Mouse (Mus musculus) erythroblast, embryonic 14.5 days (primary cell): ENCODE measurements around the gene Apom. TPM values are rescaled to one million over a fixed set of nuclear protein-coding genes. Genes with fewer than 3 reads are reported as not detected.

Experiments used
- H3K27me3 ChIP-seq: 2 replicates; pipeline ENCODE4 v1.6.1; 2012; ENCODE audit warnings: inconsistent platforms; ENCODE audit not compliant: control insufficient read depth
- H3K36me3 ChIP-seq: 2 replicates; pipeline ENCODE4 v1.6.1; 2012; ENCODE audit warnings: mild to moderate bottlenecking, inconsistent platforms; ENCODE audit not compliant: control insufficient read depth
- H3K4me1 ChIP-seq: 2 replicates; pipeline ENCODE4 v1.6.1; 2012; ENCODE audit warnings: inconsistent platforms; ENCODE audit not compliant: control insufficient read depth
- H3K4me3 ChIP-seq: replicated peaks from 2 replicates; pipeline ENCODE3; 2012; ENCODE audit warnings: moderate library complexity, mild to moderate bottlenecking, inconsistent platforms
- H3K9me3 ChIP-seq: 2 replicates; pipeline ENCODE4 v1.6.1; 2012; ENCODE audit warnings: low read length, inconsistent platforms, mixed read lengths; ENCODE audit not compliant: control insufficient read depth
- GATA1 ChIP-seq: IDR thresholded peaks from 2 replicates; pipeline ENCODE4 v1.6.1; 2012; ENCODE audit warnings: low read length, inconsistent platforms, mixed read lengths
- TAL1 ChIP-seq: IDR thresholded peaks from 3 replicates; pipeline ENCODE4 v1.6.1; 2012; ENCODE audit warnings: low read length, inconsistent platforms, mixed read lengths
- polyA plus RNA-seq: library from polyadenylated mRNA; stranded (reverse); fragments of >175 nt; gene quantifications from 2 replicates; pipeline ENCODE4 v1.2.3, GENCODE M21; 2012

Gene Apom
- polyA plus RNA-seq = 0.10 and 0.20 TPM in 2 replicates

DNA sequence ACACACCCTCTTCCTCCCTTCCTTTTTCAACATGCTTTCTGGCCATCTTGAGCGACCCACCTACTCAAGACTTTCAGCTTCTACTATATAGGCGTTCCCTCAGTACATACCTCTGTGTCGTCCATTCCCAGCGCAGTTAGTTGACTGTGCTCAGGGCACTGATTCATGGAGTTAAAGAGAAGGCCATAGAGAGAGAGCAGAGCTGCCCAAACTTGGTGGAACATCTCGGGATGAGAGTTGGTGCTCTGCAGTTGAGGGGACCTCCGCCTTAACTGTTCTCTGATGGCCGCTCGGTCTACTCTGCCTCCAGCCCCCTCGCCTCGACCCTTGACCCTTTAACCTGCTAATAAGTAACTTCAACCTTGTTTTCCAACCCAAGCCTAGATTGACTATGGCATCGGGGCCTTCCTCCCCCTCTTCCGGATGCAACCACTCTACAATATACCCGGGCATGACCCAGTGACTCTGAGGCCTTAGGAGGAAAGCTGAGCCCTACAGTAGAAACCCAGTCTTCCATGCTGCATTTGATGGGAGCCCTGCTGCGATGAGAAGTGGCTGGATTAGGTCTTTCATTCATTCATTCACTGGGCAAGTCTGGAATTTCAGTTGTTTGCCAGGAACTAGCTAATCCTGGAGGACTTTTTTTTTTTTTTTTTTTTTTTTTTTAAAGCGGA, at the start of gene Apom:
Apom (minus strand) TSS at position 551 of the 674 bp plus-strand sequence.
- TF ChIP-seq GATA1 (no peak), TAL1 (no peak)
- Histone ChIP-seq H3K36me3 (peaks cover 26% of the 10 kb centered on the region), H3K4me3 (peak within 1 kb of the TSS; percentile 44), H3K27me3 (no peaks in the 10 kb centered on the region), H3K4me1 (peaks cover 40% of the 10 kb centered on the region), H3K9me3 (no peaks in the 10 kb centered on the region)

DNA sequence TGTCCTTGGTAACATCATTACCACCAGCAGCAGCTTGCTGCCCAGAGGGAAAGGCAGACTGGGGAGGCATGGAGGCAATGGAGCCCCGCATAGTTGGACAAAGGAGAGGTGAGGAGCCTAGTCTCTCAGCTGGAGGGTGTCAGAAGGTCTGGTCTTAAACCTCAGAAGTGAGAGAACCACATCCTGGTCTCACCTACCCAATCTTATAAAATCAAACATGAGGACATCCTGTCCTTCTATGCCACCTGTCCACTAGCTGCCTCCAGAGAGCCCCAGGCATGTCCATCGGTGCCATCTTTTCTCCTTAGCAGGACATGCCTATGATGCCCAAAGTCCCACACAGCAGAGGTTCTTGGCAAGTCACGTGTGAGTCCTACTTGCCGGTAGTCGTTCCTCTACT, 48.2 kb upstream of the Apom start:
- H3K27me3 ChIP-seq = no peaks in the 10 kb centered on the region
- no peaks in the 10 kb centered on the region; the same call in 1 of the 2 replicates for H3K4me1 ChIP-seq
- no peaks in the 10 kb centered on the region for H3K36me3 ChIP-seq
- no peak for TF ChIP-seq GATA1
- no peak for TF ChIP-seq TAL1
- no peaks in the 10 kb centered on the region for H3K9me3 ChIP-seq
- no peak overlapping the region for H3K4me3 ChIP-seq

DNA sequence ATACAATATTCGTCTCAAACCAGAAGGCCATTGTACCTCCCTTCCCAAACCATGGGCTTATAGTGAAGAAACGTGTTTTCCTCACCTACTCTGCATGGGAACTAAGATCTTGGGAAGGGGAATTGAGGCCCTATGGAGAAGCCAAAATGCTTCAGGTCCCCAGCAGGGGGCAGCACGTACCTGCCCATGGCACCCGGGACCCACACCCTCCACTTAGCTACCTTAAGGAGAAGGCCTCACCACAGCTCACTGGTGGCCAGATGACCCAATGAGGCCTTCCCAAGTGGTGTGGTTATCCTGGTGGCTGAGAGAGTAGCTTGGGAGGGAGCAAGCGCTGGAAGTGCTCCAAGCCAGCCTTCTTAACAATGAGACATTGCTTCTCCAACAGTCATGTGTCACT, 46.7 kb upstream of the Apom start:
- Histone ChIP-seq H3K36me3 (no peaks in the 10 kb centered on the region), H3K9me3 (no peaks in the 10 kb centered on the region), H3K4me3 (no peak overlapping the region), H3K27me3 (no peaks in the 10 kb centered on the region), H3K4me1 (no peaks in the 10 kb centered on the region; the same call in 1 of the 2 replicates)
- TF ChIP-seq GATA1 (no peak), TAL1 (no peak)

DNA sequence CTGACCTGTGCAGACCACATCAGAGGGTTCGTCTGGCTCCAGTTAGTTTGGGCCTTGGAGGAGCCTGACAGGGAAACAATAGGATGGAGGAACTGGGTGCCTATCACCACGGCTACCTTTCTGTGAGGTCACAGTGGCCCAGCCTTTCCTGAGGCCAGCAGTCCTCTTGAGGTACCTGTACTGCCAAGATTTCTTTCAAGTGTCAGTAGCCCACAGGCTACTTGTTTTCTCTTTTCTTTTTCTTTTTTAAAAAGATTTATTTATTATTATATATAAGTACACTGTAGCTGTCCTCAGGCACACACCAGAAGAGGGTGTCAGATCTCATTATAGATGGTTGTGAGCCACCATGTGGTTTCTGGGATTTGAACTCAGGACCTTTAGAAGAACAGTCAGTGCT, 44.1 kb upstream of the Apom start, which contains the start of gene Aif1:
Aif1 (minus strand) TSS at position 101 of the 400 bp plus-strand sequence.
- no peak for TF ChIP-seq TAL1
- H3K36me3 ChIP-seq = no peaks in the 10 kb centered on the region
- H3K9me3 ChIP-seq = no peaks in the 10 kb centered on the region
- no peaks in the 10 kb centered on the region; the same call in 1 of the 2 replicates for H3K4me1 ChIP-seq
- no peak within 1 kb of the TSS for H3K4me3 ChIP-seq
- 0 out of 2 replicates have a peak, but pooled peaks cover 2% of the 10 kb centered on the region for H3K27me3 ChIP-seq

DNA sequence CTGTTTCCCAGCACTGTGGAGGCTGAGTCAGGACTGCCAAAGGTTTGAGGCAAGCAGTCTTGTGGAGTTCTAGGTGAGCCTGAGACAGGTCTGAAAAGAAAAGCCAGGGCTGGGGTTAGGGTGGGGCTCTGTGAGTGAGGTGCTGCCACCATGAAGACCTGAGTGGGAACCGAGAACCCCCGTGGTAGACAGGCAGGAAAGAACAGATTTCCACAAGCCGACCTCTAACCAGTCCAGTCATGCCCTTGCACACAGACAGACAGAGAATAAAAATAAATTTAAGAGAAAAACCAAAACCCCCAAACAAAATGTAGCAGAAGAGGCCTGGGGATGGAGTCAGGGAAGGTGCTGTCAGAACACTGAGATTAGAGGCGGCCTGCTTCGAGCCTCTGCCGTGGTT, 43.5 kb upstream of the Apom start:
- Histone ChIP-seq H3K36me3 (no peaks in the 10 kb centered on the region), H3K9me3 (no peaks in the 10 kb centered on the region), H3K4me1 (no peaks in the 10 kb centered on the region; the same call in 1 of the 2 replicates), H3K27me3 (0 out of 2 replicates have a peak, but pooled peaks cover 2% of the 10 kb centered on the region), H3K4me3 (no peak overlapping the region)
- TF ChIP-seq TAL1 (no peak), GATA1 (no peak)

DNA sequence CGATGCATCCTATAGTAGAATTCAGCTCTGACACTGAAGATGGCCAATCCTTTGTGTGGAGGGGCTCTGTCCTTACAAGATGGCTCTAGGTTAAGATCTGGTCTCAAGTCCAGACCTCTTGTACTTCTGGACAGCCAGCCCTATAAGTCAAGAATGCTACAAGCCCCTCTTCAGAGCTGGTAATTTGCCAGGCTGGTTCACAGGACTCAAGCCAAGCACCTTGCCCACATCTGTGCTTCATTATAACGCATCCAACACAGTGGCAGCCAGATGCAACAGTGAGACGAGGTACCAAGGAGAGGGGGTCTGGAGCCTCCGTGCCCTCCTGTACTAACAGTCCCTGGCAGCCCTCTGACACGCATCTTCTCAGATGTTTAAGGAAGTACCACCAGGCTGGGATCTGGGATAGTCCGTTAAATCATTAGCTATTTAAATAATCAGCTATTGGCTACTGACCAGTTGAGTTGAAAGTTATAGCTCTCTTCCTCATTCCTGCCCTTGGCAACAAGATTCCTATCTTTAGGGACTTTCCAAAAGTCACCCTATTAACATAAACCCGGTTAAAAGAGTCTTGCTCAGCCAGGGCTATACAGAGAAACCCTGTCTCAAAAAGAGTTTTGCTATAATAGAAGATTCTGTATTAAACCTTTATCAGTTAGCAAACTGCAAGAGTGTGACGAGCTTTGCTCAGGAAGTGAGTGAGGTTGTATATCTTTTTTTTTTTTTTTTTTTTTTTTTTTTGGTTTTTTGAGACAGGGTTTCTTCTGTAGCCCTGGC, 42.5 kb upstream of the Apom start:
- Histone ChIP-seq H3K4me3 (no peak overlapping the region), H3K36me3 (no peaks in the 10 kb centered on the region), H3K27me3 (0 out of 2 replicates have a peak, but pooled peaks cover 2% of the 10 kb centered on the region), H3K9me3 (no peaks in the 10 kb centered on the region), H3K4me1 (no peaks in the 10 kb centered on the region; the same call in 1 of the 2 replicates)
- no peak for TF ChIP-seq GATA1
- no peak for TF ChIP-seq TAL1

DNA sequence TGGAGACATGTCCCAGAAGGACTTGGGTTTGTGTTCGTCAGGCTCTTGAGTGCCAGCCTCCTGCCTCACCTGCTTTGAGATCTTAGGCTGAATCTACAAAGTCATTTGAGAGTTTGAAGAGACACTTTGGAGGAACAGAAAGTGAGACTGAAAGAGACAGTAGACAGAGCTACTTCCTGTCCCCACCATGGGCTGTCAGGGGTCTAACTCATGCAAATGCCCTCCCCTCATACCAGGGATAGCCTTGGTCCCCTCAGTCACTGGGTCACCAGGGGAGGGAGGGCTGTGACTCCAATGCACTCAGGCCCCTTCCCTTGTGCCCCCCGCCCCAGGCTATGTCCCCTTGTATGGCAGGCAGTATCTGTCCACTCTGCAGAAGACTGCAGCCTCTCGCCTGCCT, 41.5 kb upstream of the Apom start:
- TF ChIP-seq TAL1 = no peak
- no peak for TF ChIP-seq GATA1
- H3K4me1 ChIP-seq = peaks cover 2% of the 10 kb centered on the region
- H3K27me3 ChIP-seq = 0 out of 2 replicates have a peak, but pooled peaks cover 2% of the 10 kb centered on the region
- H3K36me3 ChIP-seq = no peaks in the 10 kb centered on the region
- H3K4me3 ChIP-seq = no peak overlapping the region
- no peaks in the 10 kb centered on the region for H3K9me3 ChIP-seq

DNA sequence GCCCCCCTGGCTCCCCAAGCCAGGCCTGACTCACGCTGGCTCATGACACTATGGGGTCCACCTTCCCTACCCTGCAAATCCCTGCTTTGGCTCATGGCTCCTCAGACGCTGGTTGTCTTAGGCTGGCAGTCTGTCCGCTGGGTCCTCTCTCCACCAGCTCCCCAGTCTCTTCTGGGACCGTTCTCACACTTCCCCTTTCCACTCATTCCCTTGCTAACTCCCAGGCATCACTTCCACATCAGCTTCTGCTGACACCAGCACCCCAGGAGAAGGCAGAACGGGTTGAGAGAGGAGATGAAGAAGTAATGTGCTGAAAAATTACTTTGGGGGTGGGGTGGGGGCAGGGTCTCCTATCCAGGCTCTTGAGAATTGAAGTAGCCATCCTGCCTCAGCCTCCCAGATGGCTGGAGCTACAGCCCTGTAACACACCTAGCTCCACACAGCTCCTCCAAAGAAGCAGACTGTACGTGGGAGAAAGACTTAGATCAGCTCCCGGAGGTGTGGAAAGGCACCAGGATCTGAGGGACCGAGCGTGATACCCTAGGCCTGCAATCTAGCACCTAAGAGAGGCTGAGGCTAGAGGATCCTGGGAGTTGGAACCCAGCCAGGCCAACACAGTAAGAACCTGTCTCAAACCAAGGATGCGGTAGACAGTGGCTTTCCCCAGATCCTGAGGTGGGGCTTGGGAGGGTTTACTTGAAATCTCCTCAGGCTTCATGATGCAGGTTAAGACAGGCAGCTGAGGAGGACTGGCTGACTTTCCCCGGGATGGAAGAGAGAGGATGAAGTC, 40.8 kb upstream of the Apom start:
- TF ChIP-seq GATA1 (no peak), TAL1 (no peak)
- H3K9me3 ChIP-seq = no peaks in the 10 kb centered on the region
- H3K4me3 ChIP-seq = no peak overlapping the region

More for the DNA sequence above, 40.8 kb upstream of the Apom start:
- 0 out of 2 replicates have a peak, but pooled peaks cover 2% of the 10 kb centered on the region for H3K27me3 ChIP-seq
- H3K36me3 ChIP-seq = no peaks in the 10 kb centered on the region
- H3K4me1 ChIP-seq = peaks cover 2% of the 10 kb centered on the region
